10 mouse cellular contexts compared by ENCODE assay signal in the genomic region with DNA sequence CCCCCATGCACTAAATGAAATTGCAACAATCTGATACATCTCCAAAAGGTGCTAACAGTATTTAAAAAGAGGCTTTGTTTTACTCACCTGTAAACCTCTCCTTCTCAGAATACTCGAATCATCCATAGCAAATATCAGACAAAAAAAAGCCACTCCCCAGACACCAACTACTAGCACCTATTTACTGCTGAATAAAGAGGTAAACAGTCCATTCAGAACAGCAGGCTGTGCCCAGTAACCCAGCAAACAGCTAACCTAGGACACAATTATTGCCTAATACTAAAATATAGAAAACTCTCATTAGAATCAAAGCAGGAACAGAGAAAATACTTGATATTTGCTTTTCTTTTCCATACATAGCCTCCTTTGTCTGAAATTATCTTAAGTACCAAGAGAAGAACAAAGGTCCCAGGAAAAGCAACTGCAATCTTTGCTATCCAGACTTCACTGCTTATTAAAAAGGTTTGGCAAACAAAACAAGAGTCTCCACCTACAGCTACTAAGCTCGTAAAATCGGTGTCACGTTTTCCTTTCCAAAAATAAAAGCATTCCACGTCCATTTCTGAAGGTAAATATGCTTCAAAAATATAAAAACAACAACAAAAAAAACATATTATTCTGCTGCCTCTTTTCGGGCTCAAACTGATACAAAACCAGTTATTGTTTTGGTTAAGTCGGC. TPM values are rescaled to one million over a fixed set of nuclear protein-coding genes. Genes with fewer than 3 reads are reported as not detected.
DNase-seq lines count a peak whose midpoint lies in the region; ATAC-seq and TF ChIP-seq lines count a peak whose summit lies in the region.
"Had no signal": no experiment of that assay in that cellular context is flagged by ENCODE, and none has a peak within 500 bp of the region (broad histone marks: within the 10 kb centered on the region; RNA-seq: fewer than 3 reads in every experiment).

No protein-coding gene starts in this region.

- H3K9ac ChIP-seq in kidney, embryonic 16.5 days (replicated peaks; ENCODE audit: low read length): no peak overlapping the region
- H3K9ac ChIP-seq in kidney, embryonic 14.5 days (ENCODE audit: low read depth, low read length): no peak overlapping the region
- H3K9ac ChIP-seq in embryonic facial prominence, embryonic 13.5 days: no peak overlapping the region
- H3K9ac ChIP-seq in hindbrain, embryonic 12.5 days: peak overlapping the region; percentile 64
- H3K9ac ChIP-seq: liver, embryonic 15.5 days had no signal

- H3K27me3 ChIP-seq in kidney, embryonic 16.5 days (ENCODE audit: insufficient read depth, low read length): no peaks in the 10 kb centered on the region
- no peaks in the 10 kb centered on the region for H3K27me3 ChIP-seq in kidney, embryonic 14.5 days (ENCODE audit: control insufficient read depth, insufficient read depth, low read length)
- H3K27me3 ChIP-seq in embryonic facial prominence, embryonic 13.5 days: no peaks in the 10 kb centered on the region
- no peaks in the 10 kb centered on the region for H3K27me3 ChIP-seq in hindbrain, embryonic 12.5 days
- H3K27me3 ChIP-seq in myocyte (ENCODE audit: control insufficient read depth, insufficient read depth, insufficient read length): no peaks in the 10 kb centered on the region
- H3K27me3 ChIP-seq: liver, embryonic 15.5 days had no signal

- H3K4me3 ChIP-seq in kidney, embryonic 16.5 days (ENCODE audit: low read length): peak overlapping the region; percentile 16; the same call in 1 of the 2 replicates
- no peak overlapping the region for H3K4me3 ChIP-seq in kidney, embryonic 14.5 days (ENCODE audit: low read length)
- H3K4me3 ChIP-seq in embryonic facial prominence, embryonic 13.5 days: no peak overlapping the region
- peak overlapping the region; percentile 26 for H3K4me3 ChIP-seq in hindbrain, embryonic 12.5 days
- no peak overlapping the region for H3K4me3 ChIP-seq in myocyte
- H3K4me3 ChIP-seq: liver, embryonic 15.5 days had no signal

- WGBS in kidney, embryonic 16.5 days: 56% methylated on average over 7 of the region's 7 CpGs
- 65% methylated on average over 7 of the region's 7 CpGs for WGBS in kidney, embryonic 14.5 days
- 59% methylated on average over 7 of the region's 7 CpGs for WGBS in embryonic facial prominence, embryonic 13.5 days
- 43% methylated on average over 7 of the region's 7 CpGs for WGBS in hindbrain, embryonic 12.5 days

- no peak overlapping the region for H3K27ac ChIP-seq in kidney, embryonic 16.5 days (ENCODE audit: low read length)
- no peak overlapping the region for H3K27ac ChIP-seq in kidney, embryonic 14.5 days (ENCODE audit: low read depth, low read length)
- no peak overlapping the region for H3K27ac ChIP-seq in embryonic facial prominence, embryonic 13.5 days
- peak overlapping the region; percentile 84 for H3K27ac ChIP-seq in hindbrain, embryonic 12.5 days
- H3K27ac ChIP-seq: liver, embryonic 15.5 days had no signal

- peaks cover 30% of the 10 kb centered on the region for H3K79me2 ChIP-seq in myocyte (ENCODE audit: control insufficient read depth, insufficient read depth)

- no peaks in the 10 kb centered on the region for H3K9me3 ChIP-seq in kidney, embryonic 16.5 days (ENCODE audit: low read length)
- no peaks in the 10 kb centered on the region for H3K9me3 ChIP-seq in kidney, embryonic 14.5 days (ENCODE audit: control insufficient read depth, low read length)
- no peaks in the 10 kb centered on the region for H3K9me3 ChIP-seq in embryonic facial prominence, embryonic 13.5 days
- no peaks in the 10 kb centered on the region for H3K9me3 ChIP-seq in hindbrain, embryonic 12.5 days (replicated peaks)
- H3K9me3 ChIP-seq: liver, embryonic 15.5 days had no signal

- ATAC-seq in kidney, embryonic 16.5 days (ENCODE audit: low FRiP score, low TSS enrichment): no peak
- no peak for ATAC-seq in kidney, embryonic 14.5 days (ENCODE audit: low FRiP score, low TSS enrichment)
- no peak for ATAC-seq in embryonic facial prominence, embryonic 13.5 days (ENCODE audit: insufficient number of reproducible peaks, insufficient read depth, low FRiP score, low TSS enrichment, low read depth)
- no peak for ATAC-seq in hindbrain, embryonic 12.5 days (ENCODE audit: low FRiP score)

- no peak for TF ChIP-seq POLR2A in myocyte (IDR thresholded peaks at IDR 0.05; ENCODE audit: insufficient read length, low read depth)

- DNase-seq in spleen, postnatal 4 days (ENCODE audit: low spot score in 2 of 2): no peak
- no peak for DNase-seq in cerebellum, adult 18-20 months
- no peak for DNase-seq in adrenal gland, adult 18-20 months (ENCODE audit: low spot score in 2 of 2)
- DNase-seq: thymus, adult 18-20 months had no signal

- no peak overlapping the region for H3ac ChIP-seq in myocyte (ENCODE audit: control insufficient read depth, insufficient read length)

- H3K4me2 ChIP-seq in kidney, embryonic 16.5 days (replicated peaks; ENCODE audit: low read depth, low read length): peak overlapping the region; percentile 31
- H3K4me2 ChIP-seq in kidney, embryonic 14.5 days (replicated peaks; ENCODE audit: low read depth, low read length): no peak overlapping the region
- H3K4me2 ChIP-seq in embryonic facial prominence, embryonic 13.5 days: peak overlapping the region; percentile 37; the same call in 1 of the 2 replicates
- H3K4me2 ChIP-seq in hindbrain, embryonic 12.5 days (replicated peaks): peak overlapping the region; percentile 51
- peak overlapping the region; percentile 49 for H3K4me2 ChIP-seq in myocyte (ENCODE audit: low read depth)
- H3K4me2 ChIP-seq: liver, embryonic 15.5 days had no signal

- H3K36me3 ChIP-seq in kidney, embryonic 16.5 days (ENCODE audit: insufficient read depth, low read length): no peaks in the 10 kb centered on the region
- no peaks in the 10 kb centered on the region for H3K36me3 ChIP-seq in kidney, embryonic 14.5 days (ENCODE audit: control insufficient read depth, insufficient read depth, low read length)
- H3K36me3 ChIP-seq in embryonic facial prominence, embryonic 13.5 days: no peaks in the 10 kb centered on the region
- H3K36me3 ChIP-seq in hindbrain, embryonic 12.5 days: no peaks in the 10 kb centered on the region
- no peaks in the 10 kb centered on the region for H3K36me3 ChIP-seq in myocyte (ENCODE audit: control insufficient read depth, insufficient read depth)
- H3K36me3 ChIP-seq: liver, embryonic 15.5 days had no signal

- no peaks in the 10 kb centered on the region for H3K4me1 ChIP-seq in kidney, embryonic 16.5 days (ENCODE audit: insufficient read depth, low read length)
- 0 out of 2 replicates have a peak, but pooled peaks cover under 1% of the 10 kb centered on the region for H3K4me1 ChIP-seq in kidney, embryonic 14.5 days (ENCODE audit: control insufficient read depth, insufficient read depth, low read length)
- 0 out of 2 replicates have a peak, but pooled peaks cover 4% of the 10 kb centered on the region for H3K4me1 ChIP-seq in embryonic facial prominence, embryonic 13.5 days
- H3K4me1 ChIP-seq in hindbrain, embryonic 12.5 days: peaks cover 7% of the 10 kb centered on the region

TF ChIP-seq in myocyte, 11 proteins besides CTCF, POLR2A, EP300 and RAD21:
- no peak for TF ChIP-seq MYOG (IDR thresholded peaks at IDR 0.05; ENCODE audit: control insufficient read depth in 1 of 3, insufficient read depth in 1 of 3, insufficient read length in 2 of 3, low read depth in 2 of 3)
- TF ChIP-seq MYOD1 (IDR thresholded peaks at IDR 0.05; ENCODE audit: control insufficient read depth in 1 of 3, insufficient read length in 2 of 3, low read depth in 2 of 3): no peak
- no peak for TF ChIP-seq REST (IDR thresholded peaks at IDR 0.05; ENCODE audit: insufficient read depth, insufficient read length)
- TF ChIP-seq USF1 (IDR thresholded peaks at IDR 0.05; ENCODE audit: low read depth): no peak
- TF ChIP-seq CEBPB (IDR thresholded peaks at IDR 0.05; ENCODE audit: insufficient read depth, poor library complexity, severe bottlenecking): no peak
- TF ChIP-seq TCF3 (IDR thresholded peaks at IDR 0.05; ENCODE audit: insufficient read length, low read depth): no peak
- no peak for TF ChIP-seq SRF (IDR thresholded peaks at IDR 0.05; ENCODE audit: control insufficient read depth, insufficient read length, low read depth)
- TF ChIP-seq E2F4 (IDR thresholded peaks at IDR 0.05; ENCODE audit: insufficient read depth): no peak
- TF ChIP-seq TCF12 (IDR thresholded peaks at IDR 0.05; ENCODE audit: insufficient read depth, poor library complexity, severe bottlenecking): no peak
- no peak for TF ChIP-seq POLR2AphosphoS2 (IDR thresholded peaks at IDR 0.05; ENCODE audit: insufficient read length, low read depth)
- TF ChIP-seq MAX (IDR thresholded peaks at IDR 0.05; ENCODE audit: low read depth): no peak

RNA-seq across cellular contexts. Expression of a gene that starts 58.6 kb away (rescaled TPM):
- 10.7 and 11.7 TPM in 2 replicates for polyA plus RNA-seq in kidney, embryonic 16.5 days (2015; fragmentation: Nextera tagmentation; extraction: Ambion mirVana)
- polyA plus RNA-seq in kidney, embryonic 14.5 days (2014; fragmentation: Nextera tagmentation; extraction: Ambion mirVana): 17.6 and 25.7 TPM in 2 replicates
- polyA plus RNA-seq in embryonic facial prominence, embryonic 13.5 days (2015; fragmentation: Nextera tagmentation; extraction: Ambion mirVana): 14.3 and 16.5 TPM in 2 replicates
- polyA plus RNA-seq in hindbrain, embryonic 12.5 days (2016; fragmentation: Nextera tagmentation; extraction: Ambion mirVana): 42.1 and 43.2 TPM in 2 replicates
- polyA plus RNA-seq in myocyte (2012; fragmentation: generic; extraction: Trizol): 48.9 TPM
- total RNA-seq in adrenal gland, adult 18-20 months (2021): 10 to 100 TPM; 41.9 to 44.7 TPM

Comparison
In these comparisons a context has a peak if more than half of its experiments do, and no peak if none do; other contexts are left out.
1. H3K4me3 ChIP-seq: peak in kidney, embryonic 16.5 days (single experiment) and hindbrain, embryonic 12.5 days (single experiment); none in kidney, embryonic 14.5 days (single experiment), embryonic facial prominence, embryonic 13.5 days (single experiment) and myocyte (single experiment).